Mouse (Mus musculus): ENCODE measurements around the gene Nfkbid. TPM values are rescaled to one million over a fixed set of nuclear protein-coding genes. Genes with fewer than 3 reads are reported as not detected.

Gene Nfkbid
- total and polyA plus RNA-seq, 2 experiments from 2014 or later = 0.38 to 5.0 TPM

DNA sequence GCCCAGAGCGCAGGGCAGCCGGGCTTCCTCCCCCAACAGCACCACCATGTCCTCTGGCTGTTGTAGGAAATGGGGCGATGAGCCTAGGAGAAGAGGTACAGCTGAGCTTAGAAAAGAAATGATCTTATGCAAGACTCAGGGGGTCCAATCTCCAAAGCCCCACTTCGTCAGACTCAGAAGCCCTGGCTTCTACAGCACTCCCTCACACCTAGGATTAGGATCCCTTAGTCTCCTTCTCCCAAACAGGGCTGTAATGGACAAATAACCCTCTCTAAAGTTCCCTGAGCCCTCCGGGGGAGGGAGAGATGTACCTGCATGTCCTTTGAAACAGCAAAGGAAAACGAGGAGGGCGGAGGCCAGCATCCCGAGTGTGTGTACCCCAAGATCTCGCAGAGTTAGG lies 35.0 kb downstream of the Nfkbid start:
- H3K27me3 ChIP-seq (ENCODE audit: control insufficient read depth, insufficient read depth, low read length) = peaks cover 90% of the 10 kb centered on the region
- H3K4me3 ChIP-seq (ENCODE audit: low read depth, low read length) = no peak overlapping the region

DNA sequence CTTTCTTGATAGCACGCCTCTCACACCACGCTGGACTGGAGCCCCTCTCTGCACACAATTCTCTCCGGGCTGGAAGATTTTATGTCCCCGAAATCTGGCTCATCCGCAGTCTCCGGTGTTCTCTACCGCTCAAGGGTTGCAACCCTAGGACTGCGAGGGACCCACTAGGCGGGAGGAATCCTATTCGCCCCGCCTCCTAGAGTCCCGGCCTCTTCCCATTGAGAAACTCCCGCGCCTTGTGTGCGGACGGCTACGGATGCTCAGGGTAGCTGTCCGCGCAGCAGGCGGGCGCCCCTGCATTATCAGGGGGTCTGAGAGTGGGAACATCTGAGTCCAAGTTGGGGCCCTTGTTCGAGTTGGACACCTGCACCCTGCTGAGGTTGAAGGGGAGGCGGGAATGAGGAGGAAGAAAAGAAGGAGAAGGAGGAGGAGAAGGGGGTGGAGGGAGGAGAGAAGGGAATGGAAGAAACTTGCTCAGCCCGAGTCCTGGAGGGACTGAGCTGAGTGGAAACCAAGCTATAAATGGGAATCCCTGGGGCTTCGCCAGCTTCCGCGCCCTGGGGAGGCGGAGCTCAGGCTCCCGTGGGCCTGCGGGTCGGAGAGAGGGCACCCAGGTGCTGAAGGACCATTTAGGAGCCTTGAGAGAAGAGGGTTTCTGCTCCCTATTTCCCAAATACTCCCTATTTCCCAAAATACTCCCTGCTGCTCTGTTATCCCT lies 35.5 kb downstream of the Nfkbid start:
- no peak overlapping the region for H3K4me3 ChIP-seq (ENCODE audit: low read depth, low read length)
- no peak for ATAC-seq (ENCODE audit: insufficient read depth, low read depth)
- 0 out of 2 replicates have a peak overlapping the region, but pooled peaks have one; percentile 5 for H3K4me2 ChIP-seq (ENCODE audit: low read depth, low read length)

More for the DNA sequence above, 35.0 kb downstream of the Nfkbid start:
- ATAC-seq (ENCODE audit: insufficient read depth, low read depth) (no peak), DNase-seq (ENCODE audit: low spot score) (no peak)
- no peak overlapping the region for H3K4me2 ChIP-seq (ENCODE audit: low read depth, low read length)
- H3K9ac ChIP-seq (replicated peaks; ENCODE audit: low read depth, low read length) = no peak overlapping the region
- no peaks in the 10 kb centered on the region for H3K4me1 ChIP-seq (ENCODE audit: control insufficient read depth, insufficient read depth)
- no peak overlapping the region for H3K27ac ChIP-seq (ENCODE audit: low read depth)
- WGBS = 3% methylated on average over 9 of the region's 9 CpGs
- H3K36me3 ChIP-seq (replicated peaks; ENCODE audit: control insufficient read depth, insufficient read depth, low read length) = no peaks in the 10 kb centered on the region
- TF ChIP-seq EP300 (IDR thresholded peaks at IDR 0.05; ENCODE audit: low read depth) = no peak
- TF ChIP-seq CTCF (IDR thresholded peaks at IDR 0.05; ENCODE audit: low read depth) = no peak
- H3K9me3 ChIP-seq (replicated peaks; ENCODE audit: control insufficient read depth, low read length) = no peaks in the 10 kb centered on the region

DNA sequence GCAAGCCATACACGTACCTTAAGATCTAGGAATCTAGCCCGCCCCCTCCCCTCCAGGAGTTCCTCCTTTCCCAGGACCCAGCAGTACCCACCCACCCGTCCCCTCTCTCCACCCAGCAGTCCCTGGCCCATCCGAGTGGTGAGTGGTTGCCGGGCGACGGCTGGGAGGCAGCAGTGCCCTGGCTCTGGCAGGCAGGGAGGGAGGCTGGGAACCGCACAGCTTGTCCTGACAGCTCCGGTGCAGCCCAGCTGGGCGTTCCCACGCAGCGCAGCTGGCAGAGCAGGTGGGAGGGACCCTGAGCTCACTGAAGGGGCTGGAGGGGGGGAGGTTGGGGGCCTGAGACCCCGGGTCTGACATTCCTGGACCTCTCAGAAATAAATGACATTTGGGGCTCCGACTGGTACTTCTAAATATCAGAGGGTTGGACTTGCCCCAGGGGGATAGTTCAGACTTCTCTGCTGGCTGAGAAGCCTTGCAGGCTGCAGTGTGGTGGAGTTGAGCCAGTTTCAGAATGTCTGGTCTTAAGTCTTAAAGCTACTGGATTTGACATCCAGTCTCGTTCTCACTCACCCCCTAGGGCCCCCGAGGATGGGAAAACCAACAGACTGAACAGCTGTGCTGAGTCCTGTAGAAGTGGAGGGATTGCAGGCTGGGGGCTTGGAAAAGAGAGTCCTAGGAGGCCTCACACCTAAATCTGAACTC lies 36.2 kb downstream of the Nfkbid start, which contains the start of the genes Kirrel2 and Nphs1:
Gene Kirrel2, minus strand, starts transcription at position 62 of the 702 bp plus-strand sequence.
Gene Nphs1, plus strand, starts transcription at position 687 of the 702 bp plus-strand sequence.
- DNase-seq (ENCODE audit: low spot score) (no peak), ATAC-seq (ENCODE audit: insufficient read depth, low read depth) (no peak)
- H3K4me3 ChIP-seq (ENCODE audit: low read depth, low read length) = no peak within 1 kb of the TSS

More for the DNA sequence above, 35.5 kb downstream of the Nfkbid start:
- no peaks in the 10 kb centered on the region for H3K4me1 ChIP-seq (ENCODE audit: control insufficient read depth, insufficient read depth)
- peaks cover 91% of the 10 kb centered on the region for H3K27me3 ChIP-seq (ENCODE audit: control insufficient read depth, insufficient read depth, low read length)
- H3K36me3 ChIP-seq (replicated peaks; ENCODE audit: control insufficient read depth, insufficient read depth, low read length) = no peaks in the 10 kb centered on the region
- no peak overlapping the region for H3K27ac ChIP-seq (ENCODE audit: low read depth)
- no peak for DNase-seq (ENCODE audit: low spot score)
- no peaks in the 10 kb centered on the region for H3K9me3 ChIP-seq (replicated peaks; ENCODE audit: control insufficient read depth, low read length)
- no peak overlapping the region for H3K9ac ChIP-seq (replicated peaks; ENCODE audit: low read depth, low read length)
- WGBS = 2% methylated on average over 31 of the region's 31 CpGs
- TF ChIP-seq EP300 (IDR thresholded peaks at IDR 0.05; ENCODE audit: low read depth) (no peak), CTCF (IDR thresholded peaks at IDR 0.05; ENCODE audit: low read depth) (no peak)

DNA sequence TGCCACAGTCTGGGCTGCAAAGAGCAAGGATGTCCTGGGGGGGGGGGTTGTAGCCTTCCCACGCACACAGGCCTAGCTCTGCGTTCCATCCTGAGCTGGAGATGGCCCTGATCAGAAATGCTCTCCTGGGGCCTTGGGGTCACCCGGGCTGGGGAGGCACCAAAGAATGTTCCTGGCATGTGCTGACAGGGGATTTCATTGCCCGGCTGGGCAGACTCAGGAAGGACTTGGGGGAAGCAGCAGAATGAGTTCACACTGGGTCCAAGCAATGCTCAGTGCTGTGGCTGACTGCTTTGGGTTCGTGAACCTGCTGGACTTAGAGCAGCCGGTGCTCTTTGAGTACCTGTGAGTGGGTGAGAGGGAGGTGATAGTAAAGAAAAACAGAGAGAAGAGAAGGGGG lies 38.0 kb downstream of the Nfkbid start:
- peaks cover 91% of the 10 kb centered on the region for H3K27me3 ChIP-seq (ENCODE audit: control insufficient read depth, insufficient read depth, low read length)
- no peaks in the 10 kb centered on the region for H3K36me3 ChIP-seq (replicated peaks; ENCODE audit: control insufficient read depth, insufficient read depth, low read length)
- no peaks in the 10 kb centered on the region for H3K9me3 ChIP-seq (replicated peaks; ENCODE audit: control insufficient read depth, low read length)
- DNase-seq (ENCODE audit: low spot score) (no peak), ATAC-seq (ENCODE audit: insufficient read depth, low read depth) (no peak)
- H3K4me3 ChIP-seq (ENCODE audit: low read depth, low read length) = no peak overlapping the region
- no peak overlapping the region for H3K4me2 ChIP-seq (ENCODE audit: low read depth, low read length)
- no peak overlapping the region for H3K27ac ChIP-seq (ENCODE audit: low read depth)
- 29% methylated on average over 6 of the region's 6 CpGs for WGBS
- TF ChIP-seq EP300 (IDR thresholded peaks at IDR 0.05; ENCODE audit: low read depth) (no peak), CTCF (IDR thresholded peaks at IDR 0.05; ENCODE audit: low read depth) (no peak)
- H3K4me1 ChIP-seq (ENCODE audit: control insufficient read depth, insufficient read depth) = no peaks in the 10 kb centered on the region
- no peak overlapping the region for H3K9ac ChIP-seq (replicated peaks; ENCODE audit: low read depth, low read length)

More for the DNA sequence above, 36.2 kb downstream of the Nfkbid start, which contains the start of the genes Kirrel2 and Nphs1:
- H3K4me2 ChIP-seq (ENCODE audit: low read depth, low read length) = 0 out of 2 replicates have a peak within 1 kb of the TSS, but pooled peaks have one; percentile 5
- peaks cover 92% of the 10 kb centered on the region for H3K27me3 ChIP-seq (ENCODE audit: control insufficient read depth, insufficient read depth, low read length)
- H3K4me1 ChIP-seq (ENCODE audit: control insufficient read depth, insufficient read depth) = no peaks in the 10 kb centered on the region
- H3K9me3 ChIP-seq (replicated peaks; ENCODE audit: control insufficient read depth, low read length) = no peaks in the 10 kb centered on the region
- no peaks in the 10 kb centered on the region for H3K36me3 ChIP-seq (replicated peaks; ENCODE audit: control insufficient read depth, insufficient read depth, low read length)
- WGBS = 4% methylated on average over 16 of the region's 16 CpGs
- TF ChIP-seq CTCF (IDR thresholded peaks at IDR 0.05; ENCODE audit: low read depth) (no peak), EP300 (IDR thresholded peaks at IDR 0.05; ENCODE audit: low read depth) (no peak)
- no peak within 1 kb of the TSS for H3K9ac ChIP-seq (replicated peaks; ENCODE audit: low read depth, low read length)
- H3K27ac ChIP-seq (ENCODE audit: low read depth) = no peak within 1 kb of the TSS

DNA sequence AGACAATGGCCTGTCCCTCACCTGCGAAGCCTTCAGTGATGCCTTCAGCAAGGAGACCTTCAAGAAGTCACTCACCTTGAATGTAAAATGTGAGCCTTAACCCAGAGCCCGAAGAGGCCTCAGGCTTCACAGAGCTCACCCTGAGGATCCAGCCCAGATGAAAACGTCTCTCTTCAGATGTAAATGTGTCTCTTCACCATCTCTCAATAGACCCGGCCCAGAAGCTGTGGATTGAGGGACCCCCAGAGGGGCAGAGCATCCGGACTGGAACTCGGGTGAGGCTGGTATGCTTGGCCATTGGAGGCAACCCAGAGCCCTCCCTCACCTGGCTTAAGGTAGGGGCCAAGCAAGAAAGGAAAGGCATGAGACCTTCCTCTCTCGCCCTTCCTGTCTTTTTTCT lies 42.0 kb downstream of the Nfkbid start:
- Histone ChIP-seq H3K4me1 (ENCODE audit: control insufficient read depth, insufficient read depth) (no peaks in the 10 kb centered on the region), H3K4me2 (ENCODE audit: low read depth, low read length) (no peak overlapping the region), H3K9ac (replicated peaks; ENCODE audit: low read depth, low read length) (no peak overlapping the region), H3K36me3 (replicated peaks; ENCODE audit: control insufficient read depth, insufficient read depth, low read length) (no peaks in the 10 kb centered on the region), H3K27ac (ENCODE audit: low read depth) (no peak overlapping the region), H3K9me3 (replicated peaks; ENCODE audit: control insufficient read depth, low read length) (no peaks in the 10 kb centered on the region), H3K4me3 (ENCODE audit: low read depth, low read length) (no peak overlapping the region), H3K27me3 (ENCODE audit: control insufficient read depth, insufficient read depth, low read length) (peaks cover 86% of the 10 kb centered on the region)
- DNase-seq (ENCODE audit: low spot score) (no peak), ATAC-seq (ENCODE audit: insufficient read depth, low read depth) (no peak)
- 40% methylated on average over 7 of the region's 7 CpGs for WGBS
- TF ChIP-seq CTCF (IDR thresholded peaks at IDR 0.05; ENCODE audit: low read depth) (no peak), EP300 (IDR thresholded peaks at IDR 0.05; ENCODE audit: low read depth) (no peak)

Measured in heart, postnatal 0 days (tissue).